Mouse (Mus musculus) neural tube, embryonic 13.5 days (tissue): ENCODE data around the gene Borcs6. TPM values are rescaled to one million over a fixed set of nuclear protein-coding genes. Genes with fewer than 3 reads are reported as not detected.

ENCODE experiments used
- ATAC-seq: fragments of 200-750 bp; cut with Nextera tagmentation; 2 replicates; pipeline ENCODE4 v1.8.0; 2017; ENCODE audit warnings: low read depth, mild to moderate bottlenecking, moderate TSS enrichment, moderate library complexity
- H3K27ac ChIP-seq: fragments of 300-500 bp; sonication (generic); replicated peaks from 2 replicates; pipeline ENCODE4 v1.5.1; 2015; ENCODE audit warnings: moderate library complexity, mild to moderate bottlenecking, inconsistent platforms
- H3K27me3 ChIP-seq: fragments of 300-500 bp; sonication (generic); 2 replicates; pipeline ENCODE4 v1.6.1; 2015; ENCODE audit warnings: mild to moderate bottlenecking, inconsistent platforms
- H3K36me3 ChIP-seq: fragments of 300-500 bp; sonication (generic); 2 replicates; pipeline ENCODE4 v1.6.1; 2015; ENCODE audit warnings: mild to moderate bottlenecking, inconsistent platforms
- H3K4me1 ChIP-seq: fragments of 300-500 bp; sonication (generic); replicated peaks from 2 replicates; pipeline ENCODE4 v1.6.1; 2015; ENCODE audit warnings: inconsistent platforms
- H3K4me2 ChIP-seq: fragments of 300-500 bp; sonication (generic); 2 replicates; pipeline ENCODE4 v1.6.1; 2015; ENCODE audit warnings: inconsistent platforms, mild to moderate bottlenecking, moderate library complexity
- H3K4me3 ChIP-seq: fragments of 300-500 bp; sonication (generic); 2 replicates; pipeline ENCODE4 v1.5.1; 2015; ENCODE audit warnings: mild to moderate bottlenecking, inconsistent platforms
- H3K9ac ChIP-seq: fragments of 300-500 bp; sonication (generic); 2 replicates; pipeline ENCODE4 v1.6.1; 2015; ENCODE audit warnings: moderate library complexity, mild to moderate bottlenecking, inconsistent platforms
- H3K9me3 ChIP-seq: fragments of 300-500 bp; sonication (generic); 2 replicates; pipeline ENCODE4 v1.6.1; 2016; ENCODE audit warnings: inconsistent platforms
- WGBS: fragments of 180-500 bp; shearing (Covaris S2); methylation state at CpG from one replicate; pipeline ENCODE4 v1.1.7; 2015; 5-methylcytosine and 5-hydroxymethylcytosine counted together
- polyA plus RNA-seq: library from polyadenylated mRNA; unstranded; fragments of >200 nt; fragmentation: Nextera tagmentation; extraction: Ambion mirVana; gene quantifications from 2 replicates; pipeline ENCODE4 v1.2.1, GENCODE M21; 2015

The Borcs6 gene
- polyA plus RNA-seq, 1 experiment from 2014 or later: 16.8 TPM

GRCm38 (mm10) chr11:69073065-69073888 lies 13.8 kb downstream of the Borcs6 start:
- no peaks in the 10 kb centered on the region for H3K36me3 ChIP-seq
- peak overlapping the region; percentile 34 for H3K4me3 ChIP-seq
- peak overlapping the region; percentile 72 for H3K4me2 ChIP-seq
- 0% methylated on average over 14 of the region's 14 CpGs for WGBS
- ATAC-seq: peak; percentile 79
- no peaks in the 10 kb centered on the region for H3K27me3 ChIP-seq
- peak overlapping the region; percentile 74 for H3K9ac ChIP-seq
- H3K27ac ChIP-seq: peak overlapping the region; percentile 91
- H3K4me1 ChIP-seq: peaks cover 44% of the 10 kb centered on the region
- no peaks in the 10 kb centered on the region for H3K9me3 ChIP-seq

GRCm38 (mm10) chr11:69073951-69074775 lies 14.6 kb downstream of the Borcs6 start:
- Histone ChIP-seq H3K4me1 (peaks cover 44% of the 10 kb centered on the region), H3K9ac (no peak overlapping the region), H3K27ac (peak overlapping the region; percentile 91), H3K36me3 (no peaks in the 10 kb centered on the region), H3K9me3 (no peaks in the 10 kb centered on the region), H3K4me2 (peak overlapping the region; percentile 72), H3K4me3 (no peak overlapping the region), H3K27me3 (no peaks in the 10 kb centered on the region)
- 36% methylated on average over 6 of the region's 6 CpGs for WGBS
- ATAC-seq: no peak

DNA sequence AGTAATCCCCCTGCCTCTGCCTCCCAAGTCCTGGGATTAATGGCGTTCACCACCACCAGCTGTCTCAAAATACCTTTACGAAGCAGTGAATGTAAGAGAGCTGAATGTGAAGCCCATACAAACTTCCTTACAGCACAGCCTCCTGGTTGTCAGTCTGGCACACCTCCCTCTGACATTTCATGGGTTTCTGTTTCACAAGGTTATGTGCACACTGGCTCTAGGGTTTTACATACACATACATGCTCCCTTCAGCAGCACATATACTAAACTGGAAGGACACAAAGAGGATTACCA lies 15.2 kb downstream of the Borcs6 start:
- Histone ChIP-seq H3K27me3 (no peaks in the 10 kb centered on the region), H3K4me3 (no peak overlapping the region), H3K27ac (peak overlapping the region; percentile 91; the same call in 1 of the 2 replicates), H3K36me3 (no peaks in the 10 kb centered on the region), H3K9me3 (no peaks in the 10 kb centered on the region), H3K9ac (no peak overlapping the region), H3K4me1 (peaks cover 43% of the 10 kb centered on the region), H3K4me2 (no peak overlapping the region)
- WGBS: 54% methylated on average over 2 of the region's 2 CpGs
- ATAC-seq: no peak

GRCm38 (mm10) chr11:69075764-69076479 lies 16.4 kb downstream of the Borcs6 start:
- Histone ChIP-seq H3K4me2 (no peak overlapping the region), H3K27ac (no peak overlapping the region), H3K4me1 (peaks cover 37% of the 10 kb centered on the region), H3K9me3 (no peaks in the 10 kb centered on the region), H3K27me3 (no peaks in the 10 kb centered on the region), H3K36me3 (no peaks in the 10 kb centered on the region), H3K9ac (no peak overlapping the region), H3K4me3 (no peak overlapping the region)
- 48% methylated on average over 9 of the region's 9 CpGs for WGBS
- no peak for ATAC-seq

GRCm38 (mm10) chr11:69076572-69076971 lies 17.1 kb downstream of the Borcs6 start:
- 57% methylated on average over 5 of the region's 5 CpGs for WGBS
- ATAC-seq: no peak
- H3K27me3 ChIP-seq: no peaks in the 10 kb centered on the region
- peaks cover 31% of the 10 kb centered on the region for H3K4me1 ChIP-seq
- no peak overlapping the region for H3K9ac ChIP-seq
- H3K4me3 ChIP-seq: no peak overlapping the region
- H3K27ac ChIP-seq: no peak overlapping the region
- H3K4me2 ChIP-seq: no peak overlapping the region
- H3K9me3 ChIP-seq: no peaks in the 10 kb centered on the region
- no peaks in the 10 kb centered on the region for H3K36me3 ChIP-seq

DNA sequence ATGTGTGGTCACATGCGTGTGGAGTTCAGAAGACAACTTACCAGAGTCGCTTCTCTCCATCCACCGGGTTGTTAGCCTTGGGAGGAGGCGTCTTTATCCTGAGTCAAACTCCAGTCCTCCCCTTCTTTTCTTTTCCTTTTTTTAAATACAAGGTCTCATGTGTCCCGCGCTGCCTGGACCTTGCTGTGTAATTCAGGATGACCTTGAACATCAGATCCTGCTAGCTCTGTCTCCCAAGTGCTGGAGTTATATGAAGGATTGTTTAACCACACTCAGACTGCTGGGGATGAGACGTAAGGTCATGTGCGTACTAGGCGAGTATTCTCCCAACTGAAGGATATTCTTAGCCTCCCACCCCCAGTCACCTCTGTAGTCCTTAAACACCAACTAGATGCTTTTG lies 17.8 kb downstream of the Borcs6 start:
- H3K4me1 ChIP-seq: peaks cover 23% of the 10 kb centered on the region
- H3K4me3 ChIP-seq: no peak overlapping the region
- H3K27me3 ChIP-seq: no peaks in the 10 kb centered on the region
- ATAC-seq: no peak
- H3K36me3 ChIP-seq: no peaks in the 10 kb centered on the region
- WGBS: 90% methylated on average over 9 of the region's 9 CpGs
- no peak overlapping the region for H3K27ac ChIP-seq
- H3K9ac ChIP-seq: no peak overlapping the region
- no peak overlapping the region for H3K4me2 ChIP-seq
- H3K9me3 ChIP-seq: no peaks in the 10 kb centered on the region

DNA sequence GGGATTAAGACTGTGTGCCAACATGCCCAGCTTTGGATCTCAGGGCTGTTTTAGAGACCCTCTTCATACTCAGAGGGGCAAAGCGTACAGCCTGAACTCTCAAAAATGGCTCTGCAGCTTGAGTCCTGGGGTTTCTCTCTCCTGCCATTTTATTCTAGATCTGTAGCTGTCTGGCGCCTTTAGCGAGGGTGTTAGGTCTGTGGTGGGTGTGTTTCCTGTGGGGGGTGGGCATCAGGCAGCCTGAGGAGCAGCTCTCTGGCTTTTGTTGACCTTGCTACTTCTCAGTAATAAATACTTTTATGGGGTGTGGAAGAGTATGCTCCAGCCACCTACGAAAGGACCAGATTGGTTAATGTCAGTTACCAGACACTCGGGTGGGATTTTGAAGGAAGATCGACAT lies 18.5 kb downstream of the Borcs6 start:
- 75% methylated on average over 6 of the region's 6 CpGs for WGBS
- Histone ChIP-seq H3K27me3 (no peaks in the 10 kb centered on the region), H3K4me2 (no peak overlapping the region), H3K9me3 (no peaks in the 10 kb centered on the region), H3K27ac (no peak overlapping the region), H3K36me3 (no peaks in the 10 kb centered on the region), H3K9ac (no peak overlapping the region), H3K4me1 (peaks cover 19% of the 10 kb centered on the region), H3K4me3 (no peak overlapping the region)
- no peak for ATAC-seq

GRCm38 (mm10) chr11:69078805-69079438 lies 19.4 kb downstream of the Borcs6 start:
- Histone ChIP-seq H3K27ac (no peak overlapping the region), H3K9ac (no peak overlapping the region), H3K4me3 (no peak overlapping the region), H3K9me3 (no peaks in the 10 kb centered on the region), H3K36me3 (no peaks in the 10 kb centered on the region), H3K27me3 (no peaks in the 10 kb centered on the region), H3K4me1 (peaks cover 13% of the 10 kb centered on the region), H3K4me2 (no peak overlapping the region)
- WGBS: 65% methylated on average over 5 of the region's 5 CpGs
- no peak for ATAC-seq

GRCm38 (mm10) chr11:69080102-69080854 lies 20.8 kb downstream of the Borcs6 start:
- Histone ChIP-seq H3K9me3 (no peaks in the 10 kb centered on the region), H3K9ac (peak overlapping the region; percentile 5; the same call in 1 of the 2 replicates), H3K4me1 (0 out of 2 replicates have a peak, but pooled peaks cover 4% of the 10 kb centered on the region), H3K27me3 (no peaks in the 10 kb centered on the region), H3K36me3 (no peaks in the 10 kb centered on the region), H3K27ac (no peak overlapping the region), H3K4me3 (no peak overlapping the region), H3K4me2 (no peak overlapping the region)
- WGBS: 76% methylated on average over 15 of the region's 15 CpGs
- ATAC-seq: no peak

DNA sequence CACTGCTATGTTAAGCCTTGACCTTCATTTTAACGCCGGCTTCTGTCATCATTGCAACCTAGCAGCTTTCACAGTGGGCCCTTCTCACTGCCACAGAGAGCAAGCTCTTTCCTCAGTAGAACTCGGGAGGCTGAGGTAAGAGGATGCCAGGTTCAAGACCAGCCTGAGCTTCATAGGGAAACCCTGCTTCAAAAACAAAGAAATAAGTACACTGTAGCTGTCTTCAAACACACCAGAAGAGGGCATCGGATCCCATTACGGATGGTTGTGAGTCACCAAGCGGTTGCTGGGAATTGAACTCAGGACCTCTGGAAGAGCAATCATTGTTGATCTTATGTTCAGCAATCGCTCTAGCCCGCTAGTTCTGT lies 21.3 kb downstream of the Borcs6 start:
- no peaks in the 10 kb centered on the region for H3K36me3 ChIP-seq
- no peak overlapping the region for H3K4me3 ChIP-seq
- no peak overlapping the region for H3K4me2 ChIP-seq
- H3K9ac ChIP-seq: no peak overlapping the region
- H3K9me3 ChIP-seq: no peaks in the 10 kb centered on the region
- ATAC-seq: no peak
- no peaks in the 10 kb centered on the region for H3K27me3 ChIP-seq
- 0 out of 2 replicates have a peak, but pooled peaks cover 4% of the 10 kb centered on the region for H3K4me1 ChIP-seq
- 87% methylated on average over 8 of the region's 8 CpGs for WGBS
- H3K27ac ChIP-seq: no peak overlapping the region

GRCm38 (mm10) chr11:69081613-69082012 lies 22.1 kb downstream of the Borcs6 start:
- H3K4me1 ChIP-seq: no peaks in the 10 kb centered on the region
- no peak for ATAC-seq
- no peak overlapping the region for H3K27ac ChIP-seq
- no peak overlapping the region for H3K4me2 ChIP-seq
- H3K4me3 ChIP-seq: no peak overlapping the region
- no peaks in the 10 kb centered on the region for H3K36me3 ChIP-seq
- WGBS: 85% methylated on average over 7 of the region's 7 CpGs
- H3K9me3 ChIP-seq: no peaks in the 10 kb centered on the region
- no peaks in the 10 kb centered on the region for H3K27me3 ChIP-seq
- H3K9ac ChIP-seq: no peak overlapping the region
